Mouse (Mus musculus) intestine, embryonic 16.5 days (tissue): Measurements from ENCODE around the gene Eno2. TPM values are rescaled to one million over a fixed set of nuclear protein-coding genes. Genes with fewer than 3 reads are reported as not detected.
"Not testable (repeated sequence)": the region's sequence is repeated elsewhere in the genome, so short reads cannot be mapped to it uniquely, and the experiment has no call there.

Experiments used
- ATAC-seq: fragments of 200-750 bp; cut with Nextera tagmentation; 2 replicates; pipeline ENCODE4 v1.8.0; 2017; ENCODE audit warnings: moderate TSS enrichment, moderate library complexity
- H3K27ac ChIP-seq: fragments of 300-500 bp; sonication (generic); 2 replicates; pipeline ENCODE4 v1.5.1; 2014; ENCODE audit warnings: mild to moderate bottlenecking, low read length
- H3K27me3 ChIP-seq: fragments of 300-500 bp; sonication (generic); replicated peaks from 2 replicates; pipeline ENCODE4 v1.6.1; 2014; ENCODE audit warnings: low read length, control low read depth, mixed read lengths; ENCODE audit not compliant: control insufficient read depth, insufficient read depth
- H3K36me3 ChIP-seq: fragments of 300-500 bp; sonication (generic); 2 replicates; pipeline ENCODE4 v1.6.1; 2014; ENCODE audit warnings: low read length, control low read depth; ENCODE audit not compliant: control insufficient read depth, insufficient read depth
- H3K4me1 ChIP-seq: fragments of 300-500 bp; sonication (generic); 2 replicates; pipeline ENCODE4 v1.6.1; 2014; ENCODE audit warnings: low read length, control low read depth, mixed read lengths; ENCODE audit not compliant: control insufficient read depth, insufficient read depth
- H3K4me2 ChIP-seq: fragments of 300-500 bp; sonication (generic); 2 replicates; pipeline ENCODE4 v1.6.1; 2014; ENCODE audit warnings: low read depth, low read length, control low read depth
- H3K4me3 ChIP-seq: fragments of 300-500 bp; sonication (generic); 2 replicates; pipeline ENCODE4 v1.5.1; 2014; ENCODE audit warnings: mild to moderate bottlenecking, low read length
- H3K9ac ChIP-seq: fragments of 300-500 bp; sonication (generic); 2 replicates; pipeline ENCODE4 v1.6.1; 2014; ENCODE audit warnings: low read depth, low read length
- H3K9me3 ChIP-seq: fragments of 300-500 bp; sonication (generic); 2 replicates; pipeline ENCODE4 v1.6.1; 2016; ENCODE audit warnings: low read length, control low read depth; ENCODE audit not compliant: control insufficient read depth
- WGBS: fragments of 180-500 bp; shearing (Covaris S2); extraction: QIAGEN DNeasy Blood & Tissue Kit; methylation state at CpG from one replicate; pipeline ENCODE4 v1.1.7; 2014; 5-methylcytosine and 5-hydroxymethylcytosine counted together
- polyA plus RNA-seq: library from polyadenylated mRNA; unstranded; fragments of >200 nt; fragmentation: Nextera tagmentation; extraction: Ambion mirVana; gene quantifications from 2 replicates; pipeline ENCODE4 v1.2.1, GENCODE M21; 2015

Eno2 gene
- polyA plus RNA-seq, 1 experiment from 2014 or later = 7.1 TPM

DNA sequence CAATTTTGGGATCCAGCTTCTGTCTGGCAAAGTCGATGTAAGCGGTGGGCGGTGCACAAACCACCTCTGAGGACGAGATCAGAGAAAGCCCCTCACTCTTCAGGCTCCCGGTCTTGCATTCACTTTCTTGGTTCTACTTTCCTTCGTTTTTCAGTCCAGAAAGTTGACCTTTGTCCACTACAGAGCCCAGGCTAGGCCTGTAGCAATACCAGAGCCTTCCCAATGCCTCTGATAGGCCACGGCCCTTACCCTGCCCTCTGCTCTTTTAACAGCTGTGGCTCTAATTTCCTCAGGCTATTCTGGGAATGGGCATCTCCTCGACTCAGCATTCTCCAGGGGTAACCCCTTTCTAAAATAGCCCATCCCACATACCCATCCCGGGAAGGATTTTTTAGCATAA, 43.4 kb upstream of the Eno2 start:
- Histone ChIP-seq H3K9ac (peak overlapping the region; percentile 94), H3K9me3 (no peaks in the 10 kb centered on the region), H3K36me3 (peaks cover 14% of the 10 kb centered on the region; the same call in 1 of the 2 replicates), H3K27me3 (no peaks in the 10 kb centered on the region), H3K4me1 (peaks cover 35% of the 10 kb centered on the region), H3K27ac (peak overlapping the region; percentile 97), H3K4me2 (peak overlapping the region; percentile 63), H3K4me3 (peak overlapping the region; percentile 79)
- WGBS = 14% methylated on average over 9 of the region's 9 CpGs
- no peak for ATAC-seq

DNA sequence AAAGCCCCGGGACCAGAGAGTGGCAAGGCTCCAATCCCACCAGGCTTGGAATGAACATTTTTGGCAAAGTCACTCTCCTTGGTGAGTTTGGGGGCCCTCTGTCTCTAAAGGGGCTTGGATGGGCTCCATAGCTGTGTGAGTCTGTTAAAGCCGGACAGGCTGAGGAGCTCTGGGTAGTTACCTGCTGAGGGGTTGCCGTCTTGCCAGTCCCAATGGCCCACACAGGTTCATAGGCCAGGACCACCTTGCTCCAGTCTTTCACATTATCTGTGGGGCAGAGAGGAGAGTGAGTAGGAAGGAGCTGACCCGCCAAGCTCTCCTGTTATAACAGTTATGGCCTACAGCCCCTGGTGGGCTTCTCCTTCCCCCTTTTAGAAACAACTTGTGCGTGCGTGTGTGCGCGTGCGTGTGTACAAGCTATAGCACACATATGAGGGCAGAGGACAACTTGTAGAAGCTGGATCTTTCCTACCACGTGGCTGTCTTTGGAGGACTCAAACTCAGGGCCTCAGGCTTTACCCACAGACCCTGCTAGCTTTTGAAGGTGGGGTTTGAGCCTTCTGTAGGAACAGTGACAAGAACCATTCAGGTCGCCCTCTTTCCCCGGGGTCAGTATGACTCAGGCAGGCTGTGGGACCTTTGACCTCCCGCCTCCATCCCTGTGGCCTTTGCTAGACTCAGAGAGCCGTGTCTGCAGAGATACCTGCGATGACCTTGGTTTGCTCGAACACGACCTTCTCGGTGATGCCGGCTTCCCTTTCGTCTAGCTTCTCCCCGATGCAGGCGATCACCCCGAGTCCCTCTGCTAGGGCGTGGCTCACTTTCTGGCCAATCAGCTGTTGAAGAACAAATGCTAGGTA, 42.5 kb upstream of the Eno2 start:
- H3K4me3 ChIP-seq = peak overlapping the region; percentile 79
- peaks cover 8% of the 10 kb centered on the region; the same call in 1 of the 2 replicates for H3K36me3 ChIP-seq
- peak overlapping the region; percentile 97 for H3K27ac ChIP-seq
- no peaks in the 10 kb centered on the region for H3K27me3 ChIP-seq
- H3K9me3 ChIP-seq = no peaks in the 10 kb centered on the region
- peak overlapping the region; percentile 63 for H3K4me2 ChIP-seq
- peaks cover 40% of the 10 kb centered on the region for H3K4me1 ChIP-seq
- 67% methylated on average over 24 of the region's 24 CpGs for WGBS
- no peak for ATAC-seq
- H3K9ac ChIP-seq = peak overlapping the region; percentile 94

DNA sequence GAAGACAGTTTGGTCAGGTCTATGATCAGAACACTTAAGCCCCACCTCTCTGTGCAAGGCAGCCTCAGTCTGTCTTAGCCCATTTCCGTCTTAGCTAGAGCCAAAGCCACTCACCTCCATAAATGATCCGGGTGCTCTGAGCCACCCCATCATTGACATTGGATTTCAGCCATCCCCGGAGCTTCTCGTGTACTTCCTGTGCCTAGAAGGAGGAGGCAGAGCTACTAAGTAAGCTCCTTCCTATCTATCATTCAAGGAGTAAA, 41.9 kb upstream of the Eno2 start:
- 0 out of 2 replicates have a peak overlapping the region, but pooled peaks have one; percentile 27 for H3K9ac ChIP-seq
- H3K4me3 ChIP-seq = no peak overlapping the region
- no peaks in the 10 kb centered on the region for H3K9me3 ChIP-seq
- no peaks in the 10 kb centered on the region for H3K27me3 ChIP-seq
- no peak overlapping the region for H3K4me2 ChIP-seq
- ATAC-seq = no peak
- WGBS = 77% methylated on average over 4 of the region's 4 CpGs
- peaks cover 45% of the 10 kb centered on the region for H3K4me1 ChIP-seq
- peaks cover 3% of the 10 kb centered on the region; the same call in 1 of the 2 replicates for H3K36me3 ChIP-seq
- H3K27ac ChIP-seq = no peak overlapping the region

DNA sequence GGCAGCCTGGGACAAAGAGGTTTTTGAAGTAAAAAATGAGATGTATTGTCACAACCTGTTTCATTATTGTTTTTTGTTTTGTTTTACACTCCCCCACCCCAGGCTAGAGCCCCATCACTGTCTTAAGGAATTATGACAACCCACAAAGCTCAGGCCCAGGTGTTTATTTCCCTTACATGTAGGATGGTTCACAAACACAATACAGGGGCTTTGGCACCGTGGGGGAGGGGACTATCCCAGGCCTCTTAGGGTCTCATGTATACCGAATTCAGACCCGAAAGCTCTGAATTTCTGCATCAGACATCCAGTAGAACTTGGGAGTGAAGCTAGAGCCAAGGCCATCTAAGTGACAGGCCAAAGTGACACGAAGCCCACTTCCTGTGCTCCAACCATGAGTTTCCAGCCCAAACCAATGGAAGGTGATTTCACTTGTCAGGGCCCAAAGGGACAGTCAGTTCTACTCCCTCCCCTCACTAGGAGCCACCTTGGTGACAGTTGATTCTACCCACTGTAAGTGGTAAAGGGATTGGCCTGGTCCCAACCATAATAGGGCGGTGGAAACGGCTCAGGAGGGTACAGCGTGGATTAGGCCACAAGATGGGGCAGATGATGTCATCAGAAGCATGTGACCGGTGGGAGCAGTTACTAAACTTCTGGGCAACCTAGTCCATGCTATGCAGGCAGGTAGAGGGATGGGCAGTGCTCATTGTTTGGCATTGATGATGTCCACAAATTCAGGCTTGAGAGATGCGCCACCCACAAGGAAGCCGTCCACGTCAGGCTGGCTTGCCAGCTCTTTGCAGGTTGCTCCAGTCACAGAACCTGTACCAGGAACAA, 41.3 kb upstream of the Eno2 start:
- not testable (repeated sequence) for ATAC-seq, H3K4me3 ChIP-seq, H3K27ac ChIP-seq, H3K36me3 ChIP-seq, H3K9me3 ChIP-seq, H3K27me3 ChIP-seq, H3K9ac ChIP-seq
- WGBS = 79% methylated on average over 11 of the region's 11 CpGs
- peaks cover 47% of the 10 kb centered on the region for H3K4me1 ChIP-seq
- 0 out of 2 replicates have a peak overlapping the region, but pooled peaks have one; percentile 74 for H3K4me2 ChIP-seq

DNA sequence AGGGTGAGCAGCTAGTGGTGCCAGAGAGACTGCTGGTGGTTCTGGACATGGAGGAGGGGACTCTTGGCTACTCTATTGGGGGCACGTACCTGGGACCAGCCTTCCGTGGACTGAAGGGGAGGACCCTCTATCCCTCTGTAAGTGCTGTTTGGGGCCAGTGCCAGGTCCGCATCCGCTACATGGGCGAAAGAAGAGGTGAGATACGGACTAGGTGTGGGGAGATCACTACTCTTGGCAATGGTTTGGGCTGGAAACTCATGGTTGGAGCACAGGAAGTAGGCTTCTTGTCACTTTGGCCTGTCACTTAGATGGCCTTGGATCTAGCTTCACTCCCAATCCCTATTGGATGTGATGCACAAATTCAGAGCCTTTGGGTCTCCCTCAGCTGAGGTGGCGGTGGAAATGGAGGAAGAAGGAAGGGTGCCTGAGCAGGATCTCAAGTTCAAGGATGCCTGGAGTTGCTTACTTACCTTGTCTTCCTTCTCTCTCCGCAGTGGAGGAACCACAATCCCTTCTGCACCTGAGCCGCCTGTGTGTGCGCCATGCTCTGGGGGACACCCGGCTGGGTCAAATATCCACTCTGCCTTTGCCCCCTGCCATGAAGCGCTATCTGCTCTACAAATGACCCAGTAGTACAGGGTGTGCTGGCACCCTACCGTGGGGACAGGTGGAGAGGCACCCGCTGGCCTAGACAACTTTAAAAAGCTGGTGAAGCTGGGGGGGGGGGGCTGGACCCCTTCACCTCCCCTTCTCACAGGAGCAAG, 40.5 kb upstream of the Eno2 start:
- Histone ChIP-seq H3K4me2 (peak overlapping the region; percentile 74), H3K4me3 (peak overlapping the region; percentile 57), H3K4me1 (peaks cover 42% of the 10 kb centered on the region), H3K27me3 (no peaks in the 10 kb centered on the region), H3K9me3 (no peaks in the 10 kb centered on the region), H3K27ac (peak overlapping the region; percentile 96), H3K9ac (peak overlapping the region; percentile 74), H3K36me3 (peaks cover 3% of the 10 kb centered on the region; the same call in 1 of the 2 replicates)
- no peak for ATAC-seq
- WGBS = 42% methylated on average over 14 of the region's 14 CpGs

DNA sequence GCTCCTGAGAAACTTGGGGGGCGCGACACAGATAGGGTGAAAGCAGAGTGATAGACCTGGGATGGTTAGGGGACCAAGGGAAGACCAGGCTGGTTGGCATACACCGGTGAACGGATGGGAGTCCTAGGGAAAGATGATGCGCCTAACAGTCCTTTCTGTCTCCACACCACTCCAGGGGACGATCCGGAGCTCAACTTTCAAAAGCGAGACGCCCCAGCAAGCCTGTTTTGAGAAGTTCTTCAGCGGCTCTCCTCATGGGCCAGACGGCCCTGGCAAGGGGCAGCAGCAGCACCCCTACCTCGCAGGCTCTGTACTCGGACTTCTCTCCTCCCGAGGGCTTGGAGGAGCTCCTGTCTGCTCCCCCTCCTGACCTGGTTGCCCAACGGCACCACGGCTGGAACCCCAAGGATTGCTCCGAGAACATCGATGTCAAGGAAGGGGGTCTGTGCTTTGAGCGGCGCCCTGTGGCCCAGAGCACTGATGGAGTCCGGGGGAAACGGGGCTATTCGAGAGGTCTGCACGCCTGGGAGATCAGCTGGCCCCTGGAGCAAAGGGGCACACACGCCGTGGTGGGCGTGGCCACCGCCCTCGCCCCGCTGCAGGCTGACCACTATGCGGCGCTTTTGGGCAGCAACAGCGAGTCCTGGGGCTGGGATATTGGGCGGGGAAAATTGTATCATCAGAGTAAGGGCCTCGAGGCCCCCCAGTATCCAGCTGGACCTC, 39.7 kb upstream of the Eno2 start:
- peaks cover 35% of the 10 kb centered on the region for H3K4me1 ChIP-seq
- under 1% methylated on average over 35 of the region's 35 CpGs for WGBS

DNA sequence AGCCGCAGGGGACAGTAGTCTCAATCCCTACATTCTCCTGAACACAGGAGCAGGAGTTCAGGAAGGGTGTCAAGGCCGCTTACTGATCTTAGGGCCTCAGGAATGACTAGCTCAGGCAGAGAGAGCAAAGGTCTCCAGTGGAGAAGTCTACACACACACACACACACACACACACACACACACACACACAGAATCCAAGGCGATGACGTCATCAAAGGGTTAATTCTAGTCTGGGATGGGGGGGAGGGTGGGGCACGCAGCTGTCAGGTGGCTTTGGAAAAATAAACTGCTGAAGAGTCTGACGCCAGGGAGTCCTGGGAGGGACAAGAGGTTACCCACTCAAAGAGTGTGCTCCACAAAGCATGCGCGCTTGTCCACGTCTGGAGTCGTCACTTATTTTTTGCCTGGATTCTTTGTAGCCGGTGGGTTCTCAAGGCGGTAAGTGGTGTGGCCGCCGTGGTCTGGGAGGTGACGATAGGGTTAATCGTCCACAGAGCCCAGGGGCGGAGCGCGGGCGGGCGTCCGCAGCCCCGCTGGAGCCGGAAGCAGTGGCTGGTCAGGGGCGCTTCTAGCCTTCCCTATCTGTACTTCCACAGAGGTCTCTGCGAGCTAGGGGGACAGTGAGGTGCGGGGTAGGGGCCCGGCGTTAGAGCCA, 39.0 kb upstream of the Eno2 start, which contains the start of gene Spsb2:
Gene Spsb2 (plus strand): TSS at position 304 of the 655 bp plus-strand sequence.
- no peaks in the 10 kb centered on the region for H3K27me3 ChIP-seq
- H3K4me1 ChIP-seq = peaks cover 34% of the 10 kb centered on the region
- H3K4me3 ChIP-seq = peak within 1 kb of the TSS; percentile 57
- H3K4me2 ChIP-seq = peak within 1 kb of the TSS; percentile 74
- H3K9me3 ChIP-seq = no peaks in the 10 kb centered on the region
- 3% methylated on average over 29 of the region's 29 CpGs for WGBS
- peaks cover 3% of the 10 kb centered on the region; the same call in 1 of the 2 replicates for H3K36me3 ChIP-seq
- H3K9ac ChIP-seq = peak within 1 kb of the TSS; percentile 74
- peak; percentile 61 for ATAC-seq
- peak within 1 kb of the TSS; percentile 96 for H3K27ac ChIP-seq

More for the DNA sequence above, 39.7 kb upstream of the Eno2 start:
- peak overlapping the region; percentile 74 for H3K9ac ChIP-seq
- peak overlapping the region; percentile 96 for H3K27ac ChIP-seq
- H3K4me2 ChIP-seq = peak overlapping the region; percentile 74
- peaks cover 3% of the 10 kb centered on the region; the same call in 1 of the 2 replicates for H3K36me3 ChIP-seq
- H3K27me3 ChIP-seq = no peaks in the 10 kb centered on the region
- no peaks in the 10 kb centered on the region for H3K9me3 ChIP-seq
- H3K4me3 ChIP-seq = peak overlapping the region; percentile 57
- ATAC-seq = peak; percentile 31

DNA sequence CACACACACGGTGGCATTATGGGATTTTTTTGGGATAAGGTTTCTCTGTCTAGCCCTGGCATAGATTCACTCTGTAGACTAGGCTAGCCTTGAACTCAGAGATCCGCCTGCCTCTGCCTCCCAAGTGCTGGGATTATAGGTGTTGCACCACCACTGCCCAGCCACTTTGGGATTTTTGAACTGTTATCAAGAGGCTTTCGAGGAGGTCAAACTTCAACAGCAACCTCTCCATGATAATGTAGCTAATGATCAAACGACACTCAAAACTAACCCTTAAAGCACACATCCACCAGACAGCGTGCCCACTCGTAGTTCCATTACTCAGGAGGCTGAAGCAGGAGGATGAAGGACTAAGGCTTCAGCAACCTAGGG, 38.5 kb upstream of the Eno2 start:
- no peak for ATAC-seq
- peak overlapping the region; percentile 74 for H3K9ac ChIP-seq
- H3K4me1 ChIP-seq = peaks cover 34% of the 10 kb centered on the region
- peak overlapping the region; percentile 57 for H3K4me3 ChIP-seq
- no peaks in the 10 kb centered on the region for H3K27me3 ChIP-seq
- H3K9me3 ChIP-seq = no peaks in the 10 kb centered on the region
- peak overlapping the region; percentile 96 for H3K27ac ChIP-seq
- 55% methylated on average over 6 of the region's 6 CpGs for WGBS
- peaks cover 3% of the 10 kb centered on the region; the same call in 1 of the 2 replicates for H3K36me3 ChIP-seq
- H3K4me2 ChIP-seq = peak overlapping the region; percentile 74
